Mouse (Mus musculus): ENCODE results near the gene Ucma.
"Not testable (repeated sequence)": the region's sequence is repeated elsewhere in the genome, so short reads cannot be mapped to it uniquely, and the experiment has no call there.

Ucma gene

DNA sequence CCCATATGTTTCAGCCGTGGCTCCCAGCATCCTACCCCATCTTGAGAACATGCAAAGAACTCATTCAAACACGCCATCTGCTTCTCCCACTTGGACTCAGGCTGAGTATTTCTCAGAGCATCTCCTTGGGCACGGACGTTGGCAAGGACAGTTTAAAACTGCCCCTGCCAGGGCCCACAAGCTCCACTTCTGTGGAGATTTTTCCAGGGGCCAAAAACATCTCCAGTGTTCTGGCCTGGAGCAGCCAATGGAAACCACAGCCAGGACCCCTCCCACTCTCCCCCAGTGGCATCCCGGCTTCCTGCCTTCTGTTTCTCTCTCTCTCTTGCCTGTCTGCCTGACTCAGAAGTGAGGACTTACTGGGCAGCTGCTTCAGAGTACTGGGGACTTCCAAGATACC is at the start of gene Ucma:
Gene Ucma, plus strand, starts transcription at position 316 of the 400 bp plus-strand sequence.
- DNase-seq (ENCODE audit: low read depth, low spot score): peak; percentile 74

DNA sequence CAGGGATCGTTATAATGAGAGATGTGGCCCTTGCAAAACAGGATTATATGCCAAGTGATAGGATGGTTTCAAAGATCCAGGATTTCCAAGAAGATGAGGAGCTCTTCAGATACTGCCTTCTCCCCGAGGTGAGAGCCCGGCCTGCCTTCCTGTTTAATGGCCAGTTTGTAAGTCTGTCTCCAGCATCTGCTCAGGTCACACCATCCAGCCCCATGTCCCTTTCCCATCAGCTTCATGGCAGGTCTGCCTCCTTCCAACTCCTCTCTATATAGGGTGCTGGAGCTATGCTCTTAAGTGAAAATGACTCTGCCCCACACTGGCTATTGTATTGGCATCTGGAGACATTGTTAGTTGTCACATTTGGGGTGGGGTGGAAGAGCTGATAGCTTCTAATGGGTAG is 48.5 kb upstream of the Ucma start:
- DNase-seq (ENCODE audit: low read depth, low spot score): no peak

DNA sequence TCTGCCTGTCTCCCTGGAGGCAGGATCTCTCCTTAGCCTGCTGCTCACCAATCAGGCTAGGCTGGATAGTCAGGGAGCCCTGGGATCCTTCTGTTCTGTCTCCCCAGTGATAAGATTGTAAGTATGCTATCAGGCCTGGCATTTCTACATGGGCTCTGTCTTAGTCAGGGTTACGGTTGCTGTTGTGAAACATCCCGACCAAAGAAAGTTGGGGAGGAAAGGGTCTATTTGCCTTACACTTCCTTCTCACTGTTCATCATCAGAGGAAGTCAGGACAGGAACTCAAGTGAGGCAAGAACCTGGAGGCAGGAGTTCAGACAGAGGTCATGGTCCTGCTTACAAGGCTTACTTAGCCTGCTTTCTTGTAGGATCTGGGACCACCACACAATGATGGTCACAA is 46.7 kb upstream of the Ucma start:
- DNase-seq (ENCODE audit: low read depth, low spot score): no peak

DNA sequence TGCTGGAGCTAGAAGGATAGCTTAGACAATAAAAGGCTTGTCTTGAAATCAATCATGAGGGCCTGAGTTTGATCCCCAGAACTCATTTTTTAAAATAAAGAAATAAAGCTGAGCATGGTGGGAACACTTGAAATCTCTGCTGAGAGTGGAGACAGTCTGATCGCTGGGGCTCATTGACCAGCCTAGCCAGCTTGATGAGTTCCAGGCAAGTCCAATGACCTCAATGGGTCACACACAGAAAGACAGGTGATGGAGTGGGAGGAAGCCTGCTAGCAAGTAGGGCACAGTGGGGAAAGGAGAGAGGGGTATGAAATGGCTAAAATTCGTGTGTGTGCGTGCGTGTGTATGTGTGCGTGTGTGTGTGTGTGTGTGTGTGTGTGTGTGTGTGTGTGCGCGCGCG is 41.4 kb upstream of the Ucma start:
- DNase-seq (ENCODE audit: low read depth, low spot score): no peak

DNA sequence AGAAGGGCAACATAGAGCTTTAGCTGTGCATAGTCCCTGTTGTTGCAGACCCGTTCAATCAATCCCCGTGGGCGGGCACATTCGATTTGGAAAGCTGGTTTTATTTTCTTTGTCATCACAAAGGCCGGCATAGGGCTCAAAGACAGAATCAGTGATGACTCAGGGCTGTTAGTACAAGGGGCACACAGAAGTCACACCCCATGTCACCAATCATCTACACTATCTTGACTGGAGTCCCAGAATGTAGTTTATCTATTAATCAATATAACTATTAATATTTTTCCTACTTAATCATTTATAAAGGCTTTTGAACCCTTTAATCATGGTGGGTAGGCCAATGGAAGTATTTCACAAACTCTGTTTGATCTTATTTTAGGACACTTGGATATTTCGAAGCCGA is 38.0 kb upstream of the Ucma start:
- no peak for DNase-seq (ENCODE audit: low read depth, low spot score)

DNA sequence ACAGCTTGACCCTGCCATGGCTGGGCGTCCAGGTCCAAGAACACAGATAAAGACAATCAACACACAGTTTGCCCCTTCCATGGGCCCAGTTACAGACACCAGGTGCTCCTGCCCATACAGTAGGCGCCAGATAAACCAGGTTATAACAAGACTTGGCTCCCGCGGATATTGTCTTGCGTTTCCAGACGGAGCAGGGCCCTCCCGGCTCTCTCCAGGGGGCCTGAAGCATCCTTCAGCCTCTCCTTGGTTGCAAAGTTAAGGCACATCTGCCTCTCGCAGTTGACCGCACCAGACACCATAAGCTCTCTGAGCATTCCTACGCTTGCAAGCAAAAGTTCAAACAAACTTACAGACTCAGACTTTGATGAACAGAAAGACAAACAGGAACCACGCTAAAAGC is 35.1 kb upstream of the Ucma start:
- DNase-seq (ENCODE audit: low read depth, low spot score): no peak

DNA sequence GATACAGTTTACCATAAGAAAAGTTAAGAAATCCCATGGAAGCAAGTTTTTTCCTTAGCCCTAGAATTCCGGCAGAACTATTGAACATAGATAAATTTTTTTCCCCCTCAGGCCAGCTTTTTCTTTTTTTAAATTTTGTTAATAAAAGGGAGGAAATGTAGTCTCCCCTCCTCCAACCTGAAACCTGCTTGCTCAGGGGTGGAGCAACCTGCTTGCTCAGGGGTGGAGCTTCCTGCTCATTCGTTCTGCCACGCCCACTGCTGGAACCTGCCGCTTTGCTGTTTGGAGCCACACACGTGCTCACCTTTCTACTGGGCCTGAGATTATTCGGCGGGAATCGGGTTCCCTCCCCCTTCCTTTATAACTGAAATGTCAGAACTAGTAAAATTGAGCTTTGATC is 26.2 kb upstream of the Ucma start:
- DNase-seq (ENCODE audit: low read depth, low spot score): not testable (repeated sequence)

DNA sequence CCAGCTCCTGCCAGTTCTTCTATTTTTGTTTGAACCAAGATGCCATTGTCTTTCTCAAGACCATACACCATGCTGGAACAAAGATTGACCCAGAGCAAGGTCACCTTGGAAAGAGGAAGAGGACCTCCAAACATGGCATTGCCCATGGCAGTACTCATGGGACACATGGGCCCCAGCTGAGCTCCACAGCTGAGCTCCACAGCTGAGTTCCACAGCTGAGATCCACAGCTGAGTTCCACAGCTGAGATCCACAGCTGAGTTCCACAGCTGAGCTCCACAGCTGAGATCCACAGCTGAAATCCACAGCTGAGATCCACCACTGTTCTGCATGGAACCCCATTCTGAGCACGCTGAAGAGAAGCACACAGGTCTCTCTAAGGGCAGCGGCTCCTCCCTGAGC is 24.9 kb upstream of the Ucma start:
- no peak for DNase-seq (ENCODE audit: low read depth, low spot score)

DNA sequence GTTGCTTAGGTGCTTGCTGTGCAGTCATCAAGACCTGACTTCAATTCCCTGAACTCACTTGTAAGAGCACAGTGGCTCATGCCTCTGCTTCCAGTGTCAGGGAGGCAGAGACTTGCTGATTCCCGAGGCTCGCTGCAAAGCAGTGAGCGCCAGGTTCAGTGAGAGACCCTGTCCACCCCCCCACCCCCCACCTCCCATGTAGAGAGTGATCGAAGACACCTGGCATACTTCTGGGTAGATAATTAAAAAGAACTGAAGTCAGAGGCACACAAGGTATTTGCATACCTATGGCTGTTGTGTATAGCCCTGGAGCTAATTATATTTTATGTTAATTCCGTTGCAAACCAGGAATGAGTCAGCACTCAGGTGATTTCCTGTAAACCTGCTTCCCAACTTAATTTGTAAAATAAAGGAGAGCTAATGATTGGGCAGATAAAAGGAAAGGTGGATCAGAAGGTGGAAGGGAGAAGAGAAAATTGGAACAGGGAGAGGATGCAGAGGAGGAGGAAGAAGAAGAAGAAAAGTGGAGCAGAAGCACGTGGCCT is 21.6 kb upstream of the Ucma start:
- no peak for DNase-seq (ENCODE audit: low read depth, low spot score)

DNA sequence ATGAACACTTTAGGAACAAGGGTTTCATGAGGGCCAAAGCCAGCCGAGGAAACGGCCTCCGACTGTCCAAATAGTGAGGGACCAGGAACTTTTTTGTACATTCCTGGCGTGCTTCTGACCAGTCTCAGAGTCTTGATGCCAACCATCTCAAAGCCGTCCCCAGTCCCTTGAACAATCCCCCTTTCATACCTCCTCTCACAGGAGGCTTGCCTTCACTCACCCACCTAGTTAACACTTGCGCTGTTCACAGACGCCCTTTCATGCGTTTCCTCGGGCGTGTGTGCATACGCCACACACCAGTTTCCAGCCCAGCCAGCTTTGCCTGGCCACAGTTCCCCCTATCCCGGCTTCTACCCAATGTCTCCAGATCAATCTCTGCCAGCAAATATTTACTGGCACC is 17.9 kb upstream of the Ucma start:
- DNase-seq (ENCODE audit: low read depth, low spot score): no peak

DNA sequence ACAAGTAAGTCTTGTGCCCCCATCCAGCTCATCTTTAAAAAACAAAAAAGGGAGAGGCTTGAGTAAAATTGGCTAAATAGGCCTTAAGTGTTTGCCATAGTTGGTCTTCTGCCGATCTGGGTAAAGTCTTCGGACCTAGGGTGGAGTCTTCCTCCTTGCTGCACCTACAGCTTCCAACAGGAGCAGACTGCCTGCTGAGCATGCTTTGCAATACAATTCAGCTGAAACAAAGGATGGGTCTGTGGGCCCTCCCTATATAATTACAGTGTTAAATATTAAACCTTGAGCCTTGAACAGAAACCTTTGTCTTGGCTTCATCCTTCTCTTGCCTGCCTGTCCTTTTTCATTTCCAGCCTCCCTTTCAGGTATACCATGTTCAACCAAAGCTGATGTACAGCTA is 8.1 kb upstream of the Ucma start:
- DNase-seq (ENCODE audit: low read depth, low spot score): no peak

DNA sequence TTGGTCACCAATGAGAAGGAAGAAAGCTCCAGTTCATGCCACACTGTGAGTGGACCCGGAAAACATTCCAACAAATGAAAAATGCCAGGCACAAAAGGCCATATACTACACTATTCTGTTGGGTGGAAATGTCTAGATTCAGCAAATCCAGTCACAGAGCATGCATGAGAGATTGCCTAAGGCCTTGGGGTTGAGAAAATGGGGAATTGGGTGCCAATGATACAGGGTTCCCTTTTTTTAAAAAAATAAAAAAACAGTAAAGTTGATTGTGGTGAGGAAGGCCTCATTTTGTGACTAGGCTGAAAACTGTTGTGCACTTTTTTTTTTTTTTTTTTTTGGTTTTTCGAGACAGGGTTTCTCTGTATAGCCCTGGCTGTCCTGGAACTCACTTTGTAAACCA is 6.8 kb upstream of the Ucma start:
- DNase-seq (ENCODE audit: low read depth, low spot score): no peak

DNA sequence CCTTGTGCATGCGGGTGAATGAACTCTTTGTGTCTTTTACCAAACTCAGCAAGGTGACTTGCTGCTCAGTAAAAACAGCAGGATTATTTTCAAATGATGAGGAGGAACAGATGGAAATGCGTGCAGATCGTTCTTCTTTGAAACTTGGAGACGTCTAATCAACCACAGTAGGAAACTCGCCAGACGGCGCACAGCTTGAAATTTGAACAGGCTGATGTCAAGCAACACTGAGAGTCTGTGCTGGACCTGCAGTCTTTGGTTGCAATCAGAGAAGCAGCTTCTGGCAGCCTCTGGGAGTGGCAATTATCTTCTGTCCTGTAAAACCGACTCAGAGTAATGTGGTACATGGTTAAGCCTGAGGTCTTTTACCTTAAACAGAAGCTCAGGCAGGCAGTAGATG is 2.2 kb downstream of the Ucma start:
- DNase-seq (ENCODE audit: low read depth, low spot score): peak; percentile 79

DNA sequence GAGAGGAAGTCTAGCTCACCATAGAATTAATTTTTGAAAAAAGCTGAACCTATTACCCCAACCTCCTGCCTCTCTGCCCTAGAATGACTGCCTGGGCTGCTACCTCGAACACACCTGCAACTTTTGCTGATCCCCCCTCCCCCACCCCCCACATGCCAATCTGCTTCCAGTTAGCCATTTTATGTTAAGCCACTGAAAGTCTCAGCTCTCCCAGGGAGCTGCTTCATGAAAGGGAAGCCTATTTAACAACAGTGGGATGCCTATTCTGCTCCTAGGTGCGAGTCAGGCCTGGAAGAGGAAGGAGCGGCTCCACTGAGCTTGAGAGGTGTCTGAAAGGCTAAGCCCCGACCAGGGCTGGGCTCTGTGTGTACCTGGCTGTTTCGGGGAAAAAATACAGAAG is 8.1 kb downstream of the Ucma start:
- no peak for DNase-seq (ENCODE audit: low read depth, low spot score)

DNA sequence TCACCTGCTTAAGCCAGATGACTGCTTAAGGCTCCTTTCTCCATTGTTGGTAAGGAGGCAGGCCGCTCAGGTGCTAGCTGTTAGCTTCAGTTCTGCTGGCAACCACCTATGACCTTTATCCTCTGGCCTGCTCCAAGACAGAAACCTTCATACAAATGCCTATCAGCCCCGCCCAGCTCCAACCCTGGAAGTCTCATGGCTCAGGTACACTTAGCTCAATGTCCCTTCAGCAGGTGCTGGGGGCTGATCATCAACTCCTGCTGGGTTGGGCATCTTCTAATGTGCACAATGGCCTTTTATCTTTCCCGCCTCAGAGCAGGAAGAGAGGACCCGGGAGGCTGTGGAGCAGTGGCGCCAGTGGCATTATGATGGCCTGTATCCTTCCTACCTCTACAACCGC is 9.1 kb downstream of the Ucma start:
- DNase-seq (ENCODE audit: low read depth, low spot score): no peak

DNA sequence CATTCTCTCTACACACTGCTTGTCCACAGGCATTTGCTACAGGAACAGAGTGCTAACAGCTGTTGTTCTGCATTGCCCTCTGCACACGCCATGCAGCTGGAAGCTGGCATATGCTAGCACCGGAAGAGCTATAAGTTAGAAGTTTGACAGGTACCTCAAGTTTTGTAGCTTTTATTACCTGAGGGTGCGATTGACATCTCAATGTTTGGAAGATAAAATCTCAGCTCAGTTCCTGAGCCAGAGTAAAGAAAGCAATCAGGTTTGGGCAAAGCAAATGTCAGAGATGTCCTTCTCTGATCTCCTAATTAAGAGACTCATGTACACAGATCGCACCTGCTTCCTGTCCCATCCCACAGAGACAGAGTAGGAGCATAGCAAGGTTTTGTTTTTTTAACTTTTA is 10.9 kb downstream of the Ucma start:
- DNase-seq (ENCODE audit: low read depth, low spot score): no peak

DNA sequence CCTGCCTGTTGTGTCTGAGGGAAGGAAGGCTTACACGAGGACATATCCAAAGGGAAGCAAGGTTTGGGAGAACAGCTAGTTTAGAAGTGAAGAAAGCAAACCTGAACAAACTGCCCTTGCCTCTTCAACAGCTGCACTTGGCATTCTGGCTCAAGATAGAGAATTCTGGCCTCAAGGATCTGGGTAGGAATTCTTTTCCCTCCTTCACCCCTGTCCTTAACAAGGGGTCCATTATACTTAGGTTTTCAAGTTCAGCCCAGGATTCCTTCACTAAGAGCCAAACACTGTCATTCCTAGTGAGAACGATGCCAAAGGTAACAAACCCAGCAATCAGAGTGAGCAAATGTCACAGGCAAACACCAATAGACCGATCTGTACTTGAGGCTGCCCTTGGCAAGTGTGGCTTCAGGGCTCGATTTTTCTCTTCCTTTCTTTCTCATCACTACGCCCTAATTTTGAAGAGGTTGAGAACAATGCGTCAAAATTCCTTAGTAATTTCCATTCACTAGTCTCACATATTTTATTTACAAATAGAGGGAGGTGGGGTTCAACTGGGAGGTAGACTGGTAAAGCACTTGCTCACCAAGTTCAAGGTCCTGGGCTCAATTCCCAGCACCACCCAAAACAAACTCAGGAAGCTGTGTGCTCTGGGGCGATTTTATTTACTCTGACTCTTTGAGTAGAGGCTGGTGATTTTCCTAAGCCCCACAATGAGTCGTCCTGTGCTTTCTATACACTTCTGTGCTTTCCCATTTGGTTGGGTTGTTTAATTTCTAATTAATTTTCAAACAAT is 11.7 kb downstream of the Ucma start:
- DNase-seq (ENCODE audit: low read depth, low spot score): no peak

DNA sequence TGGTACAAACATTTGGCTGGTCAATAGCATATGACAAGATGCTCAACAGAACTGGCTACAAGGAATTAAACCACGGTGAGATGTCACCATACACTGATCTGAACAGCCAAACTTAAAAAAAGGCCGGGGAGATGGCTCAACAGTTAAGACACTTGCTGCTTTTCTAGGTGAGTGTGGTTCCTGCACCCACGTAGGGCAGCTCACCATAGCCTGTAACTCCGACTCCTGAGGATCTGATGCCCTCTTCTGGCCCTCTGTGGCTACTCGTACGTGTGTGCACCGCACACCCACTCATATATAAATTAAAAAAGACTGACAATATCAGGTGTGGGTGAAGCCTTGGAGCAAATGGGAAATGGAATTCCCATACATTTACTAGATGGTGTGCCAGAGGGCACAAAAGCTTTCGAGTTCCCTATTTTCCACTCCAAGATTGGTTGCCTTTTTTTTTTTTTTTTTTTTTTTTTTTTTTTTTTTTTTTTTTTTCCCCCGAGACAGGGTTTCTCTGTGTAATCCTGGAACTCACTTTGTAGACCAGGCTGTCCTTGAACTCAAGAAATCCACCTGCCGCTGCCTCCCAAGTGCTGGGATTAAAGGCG is 13.0 kb downstream of the Ucma start:
- peak; percentile 37 for DNase-seq (ENCODE audit: low read depth, low spot score)

DNA sequence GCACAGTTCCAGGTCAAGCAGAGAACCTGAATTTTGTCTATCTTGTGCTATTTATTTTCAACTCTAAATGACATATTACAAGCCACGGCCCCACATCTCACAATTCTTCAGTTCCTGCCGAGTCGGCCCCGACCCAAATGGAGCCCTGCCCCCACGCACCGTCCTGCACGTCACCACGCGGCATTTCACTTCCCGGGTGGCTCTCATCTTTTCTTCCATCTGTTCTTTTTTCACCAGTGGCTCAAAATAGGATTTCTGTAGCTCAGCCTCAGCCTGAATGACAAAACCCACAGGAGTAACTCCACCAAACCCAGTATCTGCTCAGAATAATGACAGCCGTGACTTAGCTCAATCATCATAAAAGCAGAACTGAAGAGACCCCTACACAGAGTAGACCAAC is 17.7 kb downstream of the Ucma start:
- peak; percentile 65 for DNase-seq (ENCODE audit: low read depth, low spot score)

DNA sequence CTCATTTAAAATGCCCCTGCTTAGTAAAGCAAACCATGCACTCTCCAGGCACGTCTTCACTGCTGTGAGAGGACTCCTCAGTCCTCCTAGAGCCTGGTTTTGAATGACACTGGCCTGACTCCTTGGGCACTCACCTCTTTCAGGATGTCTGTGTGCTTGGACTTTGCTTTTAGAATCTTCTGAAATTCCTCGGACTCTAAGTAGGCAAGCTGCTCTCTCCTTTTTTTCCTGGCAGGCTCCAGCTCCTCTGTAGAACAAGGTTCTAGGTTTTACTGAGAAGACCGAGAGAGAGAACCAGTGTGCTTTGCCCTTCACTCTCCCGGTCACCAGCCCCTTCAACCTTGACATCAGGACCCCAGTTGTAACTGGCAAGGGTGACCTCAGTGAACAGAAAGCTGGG is 18.5 kb downstream of the Ucma start:
- no peak for DNase-seq (ENCODE audit: low read depth, low spot score)

DNA sequence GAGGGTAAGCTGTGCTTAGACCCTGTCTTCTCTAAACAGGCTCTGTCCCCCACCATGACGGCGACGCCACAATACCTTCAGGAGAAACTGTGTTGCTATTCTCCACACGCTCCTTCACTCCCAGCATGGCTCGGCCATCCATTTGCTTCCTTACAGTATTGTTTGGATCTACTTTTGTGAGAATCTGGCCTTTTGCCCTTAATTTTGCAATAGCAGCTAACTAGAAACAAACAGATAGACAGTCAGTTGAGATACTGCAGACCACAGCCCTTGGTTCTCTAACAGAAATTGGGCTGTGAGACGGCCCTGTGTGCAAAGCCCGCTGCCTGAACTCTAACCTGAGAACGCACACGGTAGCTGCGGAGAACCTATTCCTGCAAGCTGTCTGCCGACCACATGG is 19.7 kb downstream of the Ucma start:
- DNase-seq (ENCODE audit: low read depth, low spot score): no peak

DNA sequence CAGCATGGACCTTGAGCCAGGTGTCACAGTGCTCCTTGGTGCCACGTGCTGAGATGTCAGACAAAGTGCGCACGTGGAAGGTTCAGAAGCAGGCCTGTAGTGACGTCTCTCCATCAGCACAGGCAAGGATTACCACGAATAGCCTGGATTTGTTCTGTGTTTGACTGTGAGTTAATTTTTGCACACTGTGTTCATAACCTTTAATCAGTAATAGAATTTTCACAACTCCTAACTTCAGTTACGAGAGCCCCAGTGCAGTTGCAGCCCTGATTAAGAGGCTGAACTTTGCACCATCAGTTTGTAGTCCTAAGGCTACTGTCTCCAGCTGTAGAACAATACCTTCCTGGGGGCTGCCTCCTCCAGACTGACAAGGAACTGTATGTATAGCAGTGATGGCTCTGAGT is 20.5 kb downstream of the Ucma start:
- DNase-seq (ENCODE audit: low read depth, low spot score): no peak

DNA sequence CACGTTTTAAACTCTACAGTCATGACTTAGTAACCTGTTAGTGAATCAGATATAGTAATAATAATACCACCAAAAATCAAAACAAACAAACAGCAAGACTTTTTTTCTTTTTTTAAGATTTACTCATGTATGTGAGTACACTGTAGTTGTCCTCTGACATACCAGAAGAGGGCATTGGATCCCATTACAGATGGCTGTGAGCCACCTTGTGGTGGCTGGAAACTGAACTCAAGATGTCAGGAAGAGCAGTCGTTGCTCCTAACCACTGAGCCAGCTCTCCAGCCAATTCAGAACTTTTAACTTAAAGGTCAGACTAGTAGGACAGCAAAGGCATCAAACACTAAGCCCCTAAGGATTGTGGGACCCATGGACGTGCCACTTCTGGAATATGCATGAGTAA is 23.0 kb downstream of the Ucma start:
- DNase-seq (ENCODE audit: low read depth, low spot score): no peak

Measured in brain, adult 2 months (tissue).